Mouse (Mus musculus) ES-E14 (cell line): ENCODE results near the gene Cxcl15. TPM values are rescaled to one million over a fixed set of nuclear protein-coding genes. Genes with fewer than 3 reads are reported as not detected.
A peak's percentile ranks its signal among the peaks of the same experiment; 100 is the strongest.

Experiments used
- DNase-seq: peaks from one replicate; pipeline ENCODE4 v3.0.0-alpha.2; 2013; ENCODE audit warnings: low read depth, low spot score
- H3K27ac ChIP-seq: 2 replicates; pipeline ENCODE4 v1.5.1; 2012; ENCODE audit warnings: low read depth, mild to moderate bottlenecking, low read length, moderate library complexity, mixed read lengths; ENCODE audit not compliant: poor library complexity, insufficient read depth, severe bottlenecking
- H3K36me3 ChIP-seq: 2 replicates; pipeline ENCODE4 v1.6.1; 2012; ENCODE audit warnings: mild to moderate bottlenecking, low read length, moderate library complexity, mixed read lengths; ENCODE audit not compliant: control insufficient read depth, poor library complexity, insufficient read depth, severe bottlenecking
- H3K4me1 ChIP-seq, 2 experiments: fragments of 150-350 bp in 1 of 2; sonication (generic) in 1 of 2; 2 replicates each; pipeline ENCODE4 v1.6.1; 2012; ENCODE audit warnings: low read length in 2 of 2, mild to moderate bottlenecking in 1 of 2, mixed read lengths in 1 of 2; ENCODE audit not compliant: control insufficient read depth in 2 of 2, insufficient read depth in 2 of 2, poor library complexity in 1 of 2
- H3K4me3 ChIP-seq, 2 experiments: fragments of 150-350 bp in 1 of 2; sonication (generic) in 1 of 2; 2 replicates each; pipeline ENCODE4 v1.5.1; 2012; ENCODE audit warnings: low read length in 2 of 2, low read depth in 1 of 2, mild to moderate bottlenecking in 1 of 2, mixed read lengths in 1 of 2; ENCODE audit not compliant: insufficient read depth in 1 of 2, poor library complexity in 1 of 2, severe bottlenecking in 1 of 2
- H3K9ac ChIP-seq: 2 replicates; pipeline ENCODE4 v1.6.1; 2012; ENCODE audit warnings: low read depth, mild to moderate bottlenecking, low read length, mixed read lengths; ENCODE audit not compliant: poor library complexity, insufficient read depth, severe bottlenecking
- H3K9me3 ChIP-seq: fragments of 150-350 bp; sonication (generic); 2 replicates; pipeline ENCODE4 v1.6.1; 2012; ENCODE audit warnings: low read depth, mild to moderate bottlenecking, low read length; ENCODE audit not compliant: control insufficient read depth, insufficient read depth
- CHD2 ChIP-seq: IDR thresholded peaks from 2 replicates; pipeline ENCODE4 v1.6.1; 2014; ENCODE audit warnings: mild to moderate bottlenecking, low read depth, low read length, inconsistent platforms
- HCFC1 ChIP-seq: IDR thresholded peaks from 2 replicates; pipeline ENCODE4 v1.6.1; 2012; ENCODE audit warnings: low read length, inconsistent platforms, borderline replicate concordance; ENCODE audit not compliant: insufficient read depth
- MAFK ChIP-seq: IDR thresholded peaks from 2 replicates; pipeline ENCODE4 v1.6.1; 2014; ENCODE audit warnings: mild to moderate bottlenecking, low read depth, low read length, inconsistent platforms; ENCODE audit not compliant: insufficient read depth
- ZC3H11A ChIP-seq: IDR thresholded peaks from 2 replicates; pipeline ENCODE4 v1.6.1; 2012; ENCODE audit warnings: low read depth, mild to moderate bottlenecking, inconsistent platforms, low read length, borderline replicate concordance
- ZNF384 ChIP-seq: IDR thresholded peaks from 2 replicates; pipeline ENCODE4 v1.6.1; 2012; ENCODE audit warnings: low read depth, low read length, inconsistent platforms
- in situ Hi-C, 2 experiments: fragments of 600-800 bp; cut with MboI; formaldehyde crosslinking; loops; one replicate each; pipeline ENCODE4 v1.15.1; 2025; ENCODE audit warnings: low sequenced_read_pairs in 2 of 2, inconsistent platforms in 1 of 2; ENCODE audit not compliant: unreplicated experiment in 2 of 2
- total RNA-seq: library from RNA; depleted of rRNA; stranded (reverse); fragments of 300-350 nt; gene quantifications from 2 replicates; pipeline ENCODE4 v1.2.3, GENCODE M21; 2012

Gene Cxcl15
- total RNA-seq, 1 experiment: not detected

DNA sequence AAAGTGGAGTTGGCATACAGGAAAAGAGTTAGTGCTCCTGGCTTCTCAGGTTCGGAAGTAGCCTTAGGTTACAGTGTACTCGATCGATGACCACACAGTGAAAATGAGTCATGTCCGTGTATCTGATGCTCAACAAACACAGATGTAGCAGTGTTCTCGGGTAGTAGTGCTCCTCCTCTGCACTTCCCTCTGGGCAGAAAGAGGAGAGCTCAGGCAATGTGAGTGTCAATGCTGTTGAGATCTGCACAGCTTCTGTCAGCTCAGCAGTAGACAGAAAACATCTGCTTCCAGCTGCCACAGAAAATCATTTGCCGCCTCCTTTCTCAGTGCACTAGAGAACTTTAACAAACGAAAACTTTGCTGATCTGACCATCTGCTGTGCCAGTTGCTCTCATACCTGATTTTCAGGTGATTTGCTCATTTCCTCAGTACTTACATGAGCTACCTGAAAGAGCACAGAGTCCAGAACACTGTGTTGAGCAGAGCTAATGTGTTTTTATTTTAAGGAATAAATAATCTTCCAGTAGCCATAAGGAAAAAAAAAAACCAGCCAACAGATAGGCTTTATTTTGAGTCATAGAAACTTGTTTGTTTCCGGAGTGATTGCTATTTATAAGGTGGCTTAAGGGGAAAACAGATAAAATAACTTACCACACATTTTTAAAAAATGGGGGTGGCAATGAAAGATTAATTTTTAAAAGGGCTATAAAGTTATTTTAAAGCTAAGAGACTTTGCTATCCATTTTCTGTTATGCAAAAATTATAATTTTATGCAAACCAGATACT lies 28.3 kb upstream of the Cxcl15 start:
- Histone ChIP-seq H3K9ac (no peak overlapping the region), H3K27ac (no peak overlapping the region), H3K9me3 (no peaks in the 10 kb centered on the region), H3K4me1 (no peaks in the 10 kb centered on the region), H3K4me3 (no peak overlapping the region), H3K36me3 (no peaks in the 10 kb centered on the region)
- TF ChIP-seq MAFK: no peak
- TF ChIP-seq ZNF384: no peak
- no peak for TF ChIP-seq HCFC1
- TF ChIP-seq CHD2: no peak
- TF ChIP-seq ZC3H11A: no peak
- no peak for DNase-seq
- in situ Hi-C loops: no loop called here

DNA sequence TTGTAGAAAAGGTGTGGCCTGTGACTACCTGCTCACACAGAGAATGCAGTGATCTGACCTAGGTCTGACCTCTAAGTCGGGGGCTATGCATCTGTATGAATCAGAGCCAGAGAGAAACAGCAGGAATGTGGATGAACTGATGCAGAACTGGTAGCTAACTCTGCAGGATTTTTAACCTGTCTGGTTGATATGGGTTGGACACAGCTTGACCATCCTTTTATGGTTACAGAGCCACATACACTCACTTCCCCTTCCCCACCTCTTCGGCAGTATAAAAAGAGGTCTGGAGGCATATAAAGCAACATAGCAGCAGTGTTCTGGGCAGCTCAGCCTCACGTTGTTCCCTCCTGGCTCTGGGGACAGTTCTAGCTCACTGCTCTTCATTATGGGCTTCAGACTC lies 26.1 kb upstream of the Cxcl15 start, which contains the start of gene Ppbp:
TSS of gene Ppbp (plus strand) at position 301 of the 400 bp plus-strand sequence.
- no peaks in the 10 kb centered on the region for H3K36me3 ChIP-seq
- no peak within 1 kb of the TSS for H3K27ac ChIP-seq
- no peak for DNase-seq
- no peak within 1 kb of the TSS for H3K4me3 ChIP-seq
- no peaks in the 10 kb centered on the region for H3K4me1 ChIP-seq
- H3K9ac ChIP-seq: no peak within 1 kb of the TSS
- TF ChIP-seq CHD2 (no peak), ZC3H11A (no peak), HCFC1 (no peak), MAFK (no peak)
- in situ Hi-C loops: no loop called here
- no peaks in the 10 kb centered on the region for H3K9me3 ChIP-seq

DNA sequence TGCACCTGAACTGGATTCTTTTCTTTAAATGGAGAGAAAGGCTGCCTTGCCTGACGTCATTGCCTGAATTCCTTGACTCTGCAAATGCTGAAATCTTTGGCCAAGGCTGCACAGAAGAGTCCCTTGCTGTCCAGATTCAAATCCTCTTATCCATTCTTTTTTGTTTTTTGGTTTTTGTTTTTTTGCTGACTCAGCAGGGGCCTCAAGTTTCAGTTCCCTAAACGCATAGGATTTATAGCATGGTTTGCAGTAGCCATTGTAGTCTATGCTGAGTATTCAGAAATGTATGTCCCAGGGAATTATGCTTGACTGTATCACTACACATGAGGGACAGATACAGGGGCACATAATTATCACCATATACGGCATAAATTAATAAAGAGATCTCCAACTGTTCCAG lies 23.0 kb upstream of the Cxcl15 start:
- Histone ChIP-seq H3K36me3 (no peaks in the 10 kb centered on the region), H3K27ac (no peak overlapping the region), H3K9me3 (no peaks in the 10 kb centered on the region), H3K9ac (no peak overlapping the region), H3K4me3 (no peak overlapping the region), H3K4me1 (no peaks in the 10 kb centered on the region)
- peak; percentile 97 for TF ChIP-seq MAFK
- TF ChIP-seq CHD2: no peak
- in situ Hi-C loops: no loop called here
- DNase-seq: no peak

DNA sequence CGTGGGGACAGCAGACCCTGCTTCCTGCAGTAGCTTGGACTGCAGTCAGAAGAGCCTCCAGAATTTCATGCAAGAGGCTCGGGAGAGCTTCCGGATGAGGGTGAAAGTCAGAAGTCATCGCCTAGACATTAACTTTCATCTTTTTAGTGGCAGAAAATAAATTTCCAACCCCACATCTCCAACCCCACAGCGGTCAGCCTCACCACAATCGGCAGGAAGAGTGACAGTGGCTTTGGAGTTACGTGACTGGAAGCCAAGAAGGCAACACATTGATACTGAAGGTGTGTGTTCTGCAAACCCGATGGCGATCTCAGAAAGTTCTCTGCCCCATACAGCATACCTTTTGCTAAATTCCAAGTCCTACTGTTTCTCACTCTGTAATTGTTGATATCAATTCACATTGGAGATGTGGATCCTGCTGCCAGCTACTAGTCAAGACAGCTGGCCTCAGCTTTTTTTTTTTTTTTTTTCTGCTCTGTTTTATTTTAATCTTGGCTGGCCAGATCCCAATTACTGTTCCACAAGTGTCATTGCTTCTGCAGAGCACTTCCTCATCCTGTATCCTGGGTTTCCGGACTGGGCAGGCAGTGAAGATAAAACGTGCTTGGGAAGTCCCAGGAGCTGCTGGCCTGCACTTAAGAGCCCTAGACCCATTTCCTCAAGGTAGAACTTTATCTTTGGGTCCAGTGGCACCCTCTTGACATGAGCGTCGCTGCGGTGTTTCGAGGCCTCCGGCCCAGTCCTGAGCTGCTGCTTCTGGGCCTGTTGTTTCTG lies 22.3 kb upstream of the Cxcl15 start, which contains the start of gene Pf4:
TSS of gene Pf4 (plus strand) at position 556 of the 774 bp plus-strand sequence.
- in situ Hi-C loops: no loop called here
- H3K9me3 ChIP-seq: no peaks in the 10 kb centered on the region
- TF ChIP-seq ZC3H11A (no peak), HCFC1 (no peak), ZNF384 (no peak), MAFK (no peak)
- no peak within 1 kb of the TSS for H3K4me3 ChIP-seq
- no peak within 1 kb of the TSS for H3K9ac ChIP-seq
- H3K4me1 ChIP-seq: peaks cover 0 to 2% of the 10 kb centered on the region in 2 experiments; a peak in 1 of 4 replicates
- no peaks in the 10 kb centered on the region for H3K36me3 ChIP-seq
- no peak for DNase-seq
- H3K27ac ChIP-seq: no peak within 1 kb of the TSS
